Comparison of ENCODE assay signal across 8 mouse cellular contexts in the genomic region with DNA sequence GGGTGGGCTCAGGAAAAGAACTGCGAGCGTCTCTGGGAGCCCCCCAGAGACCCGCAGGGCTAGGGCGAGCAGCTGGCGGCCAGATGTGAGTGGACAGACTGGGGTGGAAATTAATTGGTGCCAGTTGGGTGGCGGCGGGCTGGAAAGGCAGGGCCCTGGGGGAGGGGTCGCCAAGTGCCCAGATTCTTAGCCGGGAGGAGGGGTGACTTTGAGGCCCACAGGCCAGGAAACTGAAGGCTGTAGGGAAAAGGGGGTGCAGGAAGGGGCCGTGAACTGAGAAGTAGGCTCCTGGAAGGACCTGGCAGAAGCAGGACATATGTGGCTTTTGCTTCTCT. TPM values are rescaled to one million over a fixed set of nuclear protein-coding genes. Genes with fewer than 3 reads are reported as not detected.
DNase-seq lines count a peak whose midpoint lies in the region; ATAC-seq lines count a peak whose summit lies in the region.

No protein-coding gene starts in this region.

- H3K36me3 ChIP-seq in heart, embryonic 15.5 days, result no peaks in the 10 kb centered on the region
- no peaks in the 10 kb centered on the region for H3K36me3 ChIP-seq in liver, embryonic 13.5 days

- DNase-seq in gastrocnemius, postnatal 14 days, result peak; percentile 18
- DNase-seq in gastrocnemius, adult 18-20 months (ENCODE audit: low spot score), result no peak
- no peak for DNase-seq in liver, embryonic 13.5 days
- DNase-seq in retina, postnatal 1 day, result peak; percentile 83
- no peak for DNase-seq in adrenal gland, adult 18-20 months (ENCODE audit: low spot score in 2 of 2)
- no peak for DNase-seq in cerebellum, adult 18-20 months

- 8% methylated on average over 10 of the region's 10 CpGs for WGBS in heart, embryonic 15.5 days
- 6% methylated on average over 10 of the region's 10 CpGs for WGBS in liver, embryonic 13.5 days (ENCODE audit: insufficient replicate concordance)

- H3K4me1 ChIP-seq in brown adipose tissue, adult 24 weeks (ENCODE audit: control insufficient read depth, insufficient read depth, insufficient read length, low read length), result peaks cover 3% of the 10 kb centered on the region; the same call in 1 of the 2 replicates
- H3K4me1 ChIP-seq in heart, embryonic 15.5 days (replicated peaks), result peaks cover 38% of the 10 kb centered on the region
- peaks cover 75% of the 10 kb centered on the region for H3K4me1 ChIP-seq in liver, embryonic 13.5 days (replicated peaks)

- H3K9me3 ChIP-seq in heart, embryonic 15.5 days (replicated peaks), result no peaks in the 10 kb centered on the region
- no peaks in the 10 kb centered on the region for H3K9me3 ChIP-seq in liver, embryonic 13.5 days (replicated peaks)

- no peak for ATAC-seq in heart, embryonic 15.5 days (replicated peaks; ENCODE audit: insufficient number of reproducible peaks, insufficient read depth, low FRiP score, low read depth)
- ATAC-seq in liver, embryonic 13.5 days (ENCODE audit: low read depth), result no peak

- H3K27ac ChIP-seq in brown adipose tissue, adult 24 weeks (replicated peaks; ENCODE audit: low read depth, low read length), result peak overlapping the region; percentile 88
- peak overlapping the region; percentile 91 for H3K27ac ChIP-seq in heart, embryonic 15.5 days
- peak overlapping the region; percentile 77 for H3K27ac ChIP-seq in liver, embryonic 13.5 days

- no peaks in the 10 kb centered on the region for H3K27me3 ChIP-seq in heart, embryonic 15.5 days
- peaks cover 10% of the 10 kb centered on the region; the same call in 1 of the 2 replicates for H3K27me3 ChIP-seq in liver, embryonic 13.5 days

- peak overlapping the region; percentile 59 for H3K4me3 ChIP-seq in brown adipose tissue, adult 24 weeks (ENCODE audit: insufficient read depth, low read depth, low read length)
- peak overlapping the region; percentile 46 for H3K4me3 ChIP-seq in heart, embryonic 15.5 days
- H3K4me3 ChIP-seq in liver, embryonic 13.5 days (replicated peaks), result peak overlapping the region; percentile 54

- peak overlapping the region; percentile 63 for H3K9ac ChIP-seq in heart, embryonic 15.5 days
- H3K9ac ChIP-seq in liver, embryonic 13.5 days, result peak overlapping the region; percentile 69

- intact Hi-C loops in gastrocnemius, postnatal 14 days (cut with DNase I; ENCODE audit: low total_unique reads), result no loop called here

- peak overlapping the region; percentile 74 for H3K4me2 ChIP-seq in heart, embryonic 15.5 days
- H3K4me2 ChIP-seq in liver, embryonic 13.5 days, result peak overlapping the region; percentile 81

RNA-seq across cellular contexts. Expression of a gene that starts 6.5 kb away (rescaled TPM):
- total RNA-seq in gastrocnemius, postnatal 14 days (2021), result 10 to 100 TPM; 10.5 to 10.8 TPM
- 1 to 10 TPM; 4.7 to 8.3 TPM for total RNA-seq in gastrocnemius, adult 18-20 months (2021)
- polyA plus RNA-seq in brown adipose tissue, adult 24 weeks (2012; ENCODE audit: insufficient read depth, insufficient read length, missing spikeins), result 17.2 and 62.3 TPM in 2 replicates
- 34.9 and 50.5 TPM in 2 replicates for polyA plus RNA-seq in heart, embryonic 15.5 days (2015; fragmentation: Nextera tagmentation; extraction: Ambion mirVana)
- polyA plus RNA-seq in liver, embryonic 13.5 days (2015; fragmentation: Nextera tagmentation; extraction: Ambion mirVana), result 20.5 and 24.1 TPM in 2 replicates
- 10 to 100 TPM; 20.7 to 24.6 TPM for total RNA-seq in adrenal gland, adult 18-20 months (2021)

RNA-seq across cellular contexts. Expression of a gene that starts 29.9 kb away (rescaled TPM):
- 10 to 100 TPM; 26.0 to 36.2 TPM for total RNA-seq in gastrocnemius, postnatal 14 days (2021)
- total RNA-seq in gastrocnemius, adult 18-20 months (2021), result 10 to 100 TPM; 47.0 to 51.4 TPM
- polyA plus RNA-seq in brown adipose tissue, adult 24 weeks (2012; ENCODE audit: insufficient read depth, insufficient read length, missing spikeins), result 25.1 and 33.4 TPM in 2 replicates
- polyA plus RNA-seq in heart, embryonic 15.5 days (2015; fragmentation: Nextera tagmentation; extraction: Ambion mirVana), result 40.6 and 47.4 TPM in 2 replicates
- polyA plus RNA-seq in liver, embryonic 13.5 days (2015; fragmentation: Nextera tagmentation; extraction: Ambion mirVana), result 45.9 and 46.8 TPM in 2 replicates
- 10 to 100 TPM; 66.3 to 79.0 TPM for total RNA-seq in adrenal gland, adult 18-20 months (2021)

RNA-seq across cellular contexts. Expression of a gene that starts 31.5 kb away (rescaled TPM):
- 10 to 100 TPM; 25.7 to 33.6 TPM for total RNA-seq in gastrocnemius, postnatal 14 days (2021)
- total RNA-seq in gastrocnemius, adult 18-20 months (2021), result 10 to 100 TPM; 19.3 to 22.8 TPM
- polyA plus RNA-seq in brown adipose tissue, adult 24 weeks (2012; ENCODE audit: insufficient read depth, insufficient read length, missing spikeins), result 19.0 and 22.9 TPM in 2 replicates
- polyA plus RNA-seq in heart, embryonic 15.5 days (2015; fragmentation: Nextera tagmentation; extraction: Ambion mirVana), result 10.7 and 14.6 TPM in 2 replicates
- 6.9 and 7.6 TPM in 2 replicates for polyA plus RNA-seq in liver, embryonic 13.5 days (2015; fragmentation: Nextera tagmentation; extraction: Ambion mirVana)
- 10 to 100 TPM; 71.3 to 77.8 TPM for total RNA-seq in adrenal gland, adult 18-20 months (2021)

RNA-seq across cellular contexts. Expression of a gene that starts 45.1 kb away (rescaled TPM):
- total RNA-seq in gastrocnemius, postnatal 14 days (2021), result 1 to 10 TPM; 2.7 to 2.9 TPM
- 1 to 10 TPM in 1 of 2 experiments, under 1 TPM in 1; 0.73 to 1.6 TPM for total RNA-seq in gastrocnemius, adult 18-20 months (2021)
- polyA plus RNA-seq in brown adipose tissue, adult 24 weeks (2012; ENCODE audit: insufficient read depth, insufficient read length, missing spikeins), result 2.9 and 3.1 TPM in 2 replicates
- polyA plus RNA-seq in heart, embryonic 15.5 days (2015; fragmentation: Nextera tagmentation; extraction: Ambion mirVana), result 9.2 and 13.2 TPM in 2 replicates
- polyA plus RNA-seq in liver, embryonic 13.5 days (2015; fragmentation: Nextera tagmentation; extraction: Ambion mirVana), result 61.2 and 61.3 TPM in 2 replicates
- 1 to 10 TPM; 2.7 to 2.8 TPM for total RNA-seq in adrenal gland, adult 18-20 months (2021)

Comparison
In these comparisons a context has a peak if more than half of its experiments do, and no peak if none do; other contexts are left out.
1. DNase-seq: peak in gastrocnemius, postnatal 14 days (single experiment) and retina, postnatal 1 day (single experiment); none in gastrocnemius, adult 18-20 months (single experiment), liver, embryonic 13.5 days (single experiment), adrenal gland, adult 18-20 months (0 of 2) and cerebellum, adult 18-20 months (0 of 2).
2. Peak in every context shown above with its lines, with median percentiles within 50 percentile points of each other: H3K27ac ChIP-seq and H3K4me3 ChIP-seq.